Mouse (Mus musculus) embryonic facial prominence, embryonic 11.5 days (tissue): ENCODE results near the gene Tex261. TPM values are rescaled to one million over a fixed set of nuclear protein-coding genes. Genes with fewer than 3 reads are reported as not detected.

Experiments
- ATAC-seq: fragments of 200-750 bp; cut with Nextera tagmentation; replicated peaks from 2 replicates; pipeline ENCODE4 v1.8.0; 2017; ENCODE audit warnings: low read depth; ENCODE audit not compliant: insufficient number of reproducible peaks, low FRiP score, low TSS enrichment
- DNase-seq: peaks from one replicate; pipeline ENCODE4 v3.0.0-alpha.2; 2015; ENCODE audit warnings: low spot score
- H3K27ac ChIP-seq: fragments of 300-500 bp; sonication (generic); replicated peaks from 2 replicates; pipeline ENCODE4 v1.5.1; 2014; ENCODE audit warnings: mild to moderate bottlenecking, low read depth, low read length, control low read depth
- H3K27me3 ChIP-seq: fragments of 300-500 bp; sonication (generic); 2 replicates; pipeline ENCODE4 v1.6.1; 2014; ENCODE audit warnings: mild to moderate bottlenecking, low read length, moderate library complexity, mixed read lengths; ENCODE audit not compliant: control insufficient read depth, insufficient read depth
- H3K36me3 ChIP-seq: fragments of 300-500 bp; sonication (generic); replicated peaks from 2 replicates; pipeline ENCODE4 v1.6.1; 2014; ENCODE audit warnings: low read depth, mild to moderate bottlenecking, low read length, moderate library complexity, mixed read lengths; ENCODE audit not compliant: control insufficient read depth, insufficient read depth
- H3K4me1 ChIP-seq: fragments of 300-500 bp; sonication (generic); 2 replicates; pipeline ENCODE4 v1.6.1; 2014; ENCODE audit warnings: low read length, mixed read lengths; ENCODE audit not compliant: control insufficient read depth, insufficient read depth
- H3K4me2 ChIP-seq: fragments of 300-500 bp; sonication (generic); 2 replicates; pipeline ENCODE4 v1.6.1; 2014; ENCODE audit warnings: low read depth, mild to moderate bottlenecking, control low read depth, low read length, moderate library complexity
- H3K4me3 ChIP-seq: fragments of 300-500 bp; sonication (generic); 2 replicates; pipeline ENCODE4 v1.5.1; 2014; ENCODE audit warnings: low read depth, low read length, control low read depth
- H3K9ac ChIP-seq: fragments of 300-500 bp; sonication (generic); replicated peaks from 2 replicates; pipeline ENCODE4 v1.6.1; 2014; ENCODE audit warnings: mild to moderate bottlenecking, control low read depth, low read length
- H3K9me3 ChIP-seq: fragments of 300-500 bp; sonication (generic); replicated peaks from 2 replicates; pipeline ENCODE4 v1.6.1; 2016; ENCODE audit warnings: mild to moderate bottlenecking, low read length, inconsistent platforms, mixed read lengths; ENCODE audit not compliant: control insufficient read depth
- WGBS: fragments of 180-500 bp; shearing (Covaris S2); extraction: QIAGEN DNeasy Blood & Tissue Kit; methylation state at CpG from one replicate; pipeline ENCODE4 v1.1.7; 2014; 5-methylcytosine and 5-hydroxymethylcytosine counted together
- polyA plus RNA-seq: library from polyadenylated mRNA; unstranded; fragments of >200 nt; fragmentation: Nextera tagmentation; extraction: Ambion mirVana; gene quantifications from 2 replicates; pipeline ENCODE4 v1.2.1, GENCODE M21; 2014

Tex261 gene
- polyA plus RNA-seq, 1 experiment from 2014 or later, result 53.5 TPM

GRCm38 (mm10) chr6:83750171-83750684 lies 25.4 kb downstream of the Tex261 start:
- no peak overlapping the region for H3K4me3 ChIP-seq
- H3K4me2 ChIP-seq, result no peak overlapping the region; the same call in 1 of the 2 replicates
- H3K4me1 ChIP-seq, result no peaks in the 10 kb centered on the region
- no peaks in the 10 kb centered on the region for H3K36me3 ChIP-seq
- DNase-seq, result peak; percentile 78
- WGBS, result 8% methylated on average over 11 of the region's 11 CpGs
- H3K27ac ChIP-seq, result no peak overlapping the region
- no peak for ATAC-seq
- H3K27me3 ChIP-seq, result no peaks in the 10 kb centered on the region
- H3K9ac ChIP-seq, result 0 out of 2 replicates have a peak overlapping the region, but pooled peaks have one; percentile 18
- no peaks in the 10 kb centered on the region for H3K9me3 ChIP-seq

- Histone ChIP-seq H3K9me3 (no peaks in the 10 kb centered on the region), H3K36me3 (no peaks in the 10 kb centered on the region), H3K27me3 (no peaks in the 10 kb centered on the region), H3K27ac (no peak overlapping the region), H3K4me3 (no peak overlapping the region), H3K4me1 (no peaks in the 10 kb centered on the region), H3K4me2 (no peak overlapping the region), H3K9ac (no peak overlapping the region)
- no peak for DNase-seq
- 50% methylated on average over 3 of the region's 3 CpGs for WGBS
- ATAC-seq, result peak; percentile 29; the same call in 1 of the 2 replicates
These were observed 26.3 kb downstream of the Tex261 start for GRCm38 (mm10) chr6:83749286-83749685.

- no peaks in the 10 kb centered on the region for H3K4me1 ChIP-seq
- H3K27ac ChIP-seq, result no peak overlapping the region
- 35% methylated on average over 2 of the region's 2 CpGs for WGBS
- DNase-seq (no peak), ATAC-seq (no peak)
- no peak overlapping the region for H3K4me3 ChIP-seq
- H3K27me3 ChIP-seq, result no peaks in the 10 kb centered on the region
- no peak overlapping the region for H3K4me2 ChIP-seq
- no peak overlapping the region for H3K9ac ChIP-seq
- H3K9me3 ChIP-seq, result no peaks in the 10 kb centered on the region
- H3K36me3 ChIP-seq, result no peaks in the 10 kb centered on the region
These were observed 30.1 kb downstream of the Tex261 start for GRCm38 (mm10) chr6:83745466-83745865.

GRCm38 (mm10) chr6:83744557-83744956 lies 31.1 kb downstream of the Tex261 start:
- DNase-seq, result no peak
- Histone ChIP-seq H3K9me3 (no peaks in the 10 kb centered on the region), H3K27ac (no peak overlapping the region), H3K9ac (no peak overlapping the region), H3K36me3 (no peaks in the 10 kb centered on the region), H3K4me2 (no peak overlapping the region), H3K27me3 (no peaks in the 10 kb centered on the region), H3K4me3 (no peak overlapping the region), H3K4me1 (no peaks in the 10 kb centered on the region)
- no peak for ATAC-seq
- WGBS, result 66% methylated on average over 5 of the region's 5 CpGs

- 67% methylated on average over 5 of the region's 5 CpGs for WGBS
- Histone ChIP-seq H3K4me2 (no peak overlapping the region), H3K9ac (no peak overlapping the region), H3K4me1 (no peaks in the 10 kb centered on the region), H3K36me3 (no peaks in the 10 kb centered on the region), H3K4me3 (no peak overlapping the region), H3K27ac (no peak overlapping the region), H3K9me3 (no peaks in the 10 kb centered on the region), H3K27me3 (no peaks in the 10 kb centered on the region)
- no peak for DNase-seq
- no peak for ATAC-seq
These were observed 31.5 kb downstream of the Tex261 start for GRCm38 (mm10) chr6:83744126-83744525.

GRCm38 (mm10) chr6:83743212-83743611 lies 32.4 kb downstream of the Tex261 start:
- Histone ChIP-seq H3K4me1 (no peaks in the 10 kb centered on the region), H3K27ac (no peak overlapping the region), H3K9me3 (no peaks in the 10 kb centered on the region), H3K36me3 (no peaks in the 10 kb centered on the region), H3K4me2 (no peak overlapping the region), H3K27me3 (no peaks in the 10 kb centered on the region), H3K4me3 (no peak overlapping the region), H3K9ac (no peak overlapping the region)
- WGBS, result 58% methylated on average over 5 of the region's 5 CpGs
- ATAC-seq (no peak), DNase-seq (no peak)

GRCm38 (mm10) chr6:83742761-83743160 lies 32.9 kb downstream of the Tex261 start, which contains the start of gene Atp6v1b1:
Atp6v1b1 (plus strand) TSS chr6:83742990.
- H3K4me3 ChIP-seq, result no peak within 1 kb of the TSS
- no peak for DNase-seq
- no peaks in the 10 kb centered on the region for H3K27me3 ChIP-seq
- ATAC-seq, result no peak
- 56% methylated on average over 5 of the region's 5 CpGs for WGBS
- H3K4me2 ChIP-seq, result no peak within 1 kb of the TSS
- no peaks in the 10 kb centered on the region for H3K36me3 ChIP-seq
- no peaks in the 10 kb centered on the region for H3K9me3 ChIP-seq
- no peak within 1 kb of the TSS for H3K9ac ChIP-seq
- no peak within 1 kb of the TSS for H3K27ac ChIP-seq
- H3K4me1 ChIP-seq, result no peaks in the 10 kb centered on the region

GRCm38 (mm10) chr6:83738596-83738995 lies 37.0 kb downstream of the Tex261 start:
- ATAC-seq, result no peak
- H3K4me2 ChIP-seq, result no peak overlapping the region
- H3K27me3 ChIP-seq, result no peaks in the 10 kb centered on the region
- no peaks in the 10 kb centered on the region for H3K9me3 ChIP-seq
- H3K4me3 ChIP-seq, result no peak overlapping the region
- no peaks in the 10 kb centered on the region for H3K36me3 ChIP-seq
- H3K4me1 ChIP-seq, result no peaks in the 10 kb centered on the region
- no peak overlapping the region for H3K27ac ChIP-seq
- no peak overlapping the region for H3K9ac ChIP-seq
- WGBS, result 67% methylated on average over 6 of the region's 6 CpGs
- DNase-seq, result no peak
